Mouse (Mus musculus) hindbrain, embryonic 11.5 days (tissue): ENCODE data around the gene Map4k1. TPM values are rescaled to one million over a fixed set of nuclear protein-coding genes. Genes with fewer than 3 reads are reported as not detected.
"Not testable (repeated sequence)": the region's sequence is repeated elsewhere in the genome, so short reads cannot be mapped to it uniquely, and the experiment has no call there.

ENCODE experiments used
- ATAC-seq: fragments of 200-750 bp; cut with Nextera tagmentation; 2 replicates; pipeline ENCODE4 v1.8.0; 2017; ENCODE audit warnings: mild to moderate bottlenecking, moderate TSS enrichment, moderate library complexity; ENCODE audit not compliant: low FRiP score
- DNase-seq: peaks from one replicate; pipeline ENCODE4 v3.0.0-alpha.2; 2015; ENCODE audit warnings: low spot score
- H3K27ac ChIP-seq: fragments of 300-500 bp; sonication (generic); 2 replicates; pipeline ENCODE4 v1.5.1; 2014; ENCODE audit warnings: mild to moderate bottlenecking, low read depth, low read length
- H3K27me3 ChIP-seq: fragments of 300-500 bp; sonication (generic); 2 replicates; pipeline ENCODE4 v1.6.1; 2014; ENCODE audit warnings: mild to moderate bottlenecking, low read length, moderate library complexity, mixed read lengths; ENCODE audit not compliant: control insufficient read depth, insufficient read depth
- H3K36me3 ChIP-seq: fragments of 300-500 bp; sonication (generic); 2 replicates; pipeline ENCODE4 v1.6.1; 2014; ENCODE audit warnings: mild to moderate bottlenecking, low read length, moderate library complexity, mixed read lengths; ENCODE audit not compliant: control insufficient read depth, insufficient read depth
- H3K4me1 ChIP-seq: fragments of 300-500 bp; sonication (generic); replicated peaks from 2 replicates; pipeline ENCODE4 v1.6.1; 2014; ENCODE audit warnings: low read length, mixed read lengths; ENCODE audit not compliant: control insufficient read depth, insufficient read depth
- H3K4me2 ChIP-seq: fragments of 300-500 bp; sonication (generic); replicated peaks from 2 replicates; pipeline ENCODE4 v1.6.1; 2014; ENCODE audit warnings: mild to moderate bottlenecking, low read depth, low read length
- H3K4me3 ChIP-seq: fragments of 300-500 bp; sonication (generic); 2 replicates; pipeline ENCODE4 v1.5.1; 2014; ENCODE audit warnings: low read depth, low read length
- H3K9ac ChIP-seq: fragments of 300-500 bp; sonication (generic); 2 replicates; pipeline ENCODE4 v1.6.1; 2014; ENCODE audit warnings: low read depth, low read length
- H3K9me3 ChIP-seq: fragments of 300-500 bp; sonication (generic); 2 replicates; pipeline ENCODE4 v1.6.1; 2016; ENCODE audit warnings: low read length; ENCODE audit not compliant: control insufficient read depth
- WGBS: fragments of 180-500 bp; shearing (Covaris S2); extraction: QIAGEN DNeasy Blood & Tissue Kit; methylation state at CpG from one replicate; pipeline ENCODE4 v1.1.7; 2014; 5-methylcytosine and 5-hydroxymethylcytosine counted together
- polyA plus RNA-seq: library from polyadenylated mRNA; unstranded; fragments of >200 nt; fragmentation: Nextera tagmentation; extraction: Ambion mirVana; gene quantifications from 2 replicates; pipeline ENCODE4 v1.2.1, GENCODE M21; 2014

The Map4k1 gene
- polyA plus RNA-seq, 1 experiment from 2014 or later = 5.0 TPM

DNA sequence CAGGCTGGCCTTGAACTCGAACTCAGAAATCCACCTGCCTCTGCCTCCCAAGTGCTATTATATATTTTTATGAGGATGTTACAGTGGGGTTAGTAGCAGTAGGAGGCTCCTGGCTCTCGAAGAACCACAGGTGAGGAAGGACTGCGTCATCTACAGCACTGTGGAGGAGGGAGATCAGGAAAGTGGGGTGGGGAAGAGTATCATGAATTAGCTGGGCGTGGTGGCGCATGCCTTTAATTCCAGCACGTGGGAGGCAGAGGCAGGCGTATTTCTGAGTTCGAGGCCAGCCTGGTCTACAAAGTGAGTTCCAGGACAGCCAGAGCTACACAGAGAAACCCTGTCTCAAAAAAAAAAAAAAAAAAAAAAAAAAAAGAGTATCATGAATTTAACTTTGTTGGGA lies 13.7 kb upstream of the Map4k1 start:
- H3K4me3 ChIP-seq, H3K27me3 ChIP-seq, H3K27ac ChIP-seq, ATAC-seq, H3K36me3 ChIP-seq, H3K4me2 ChIP-seq, H3K9me3 ChIP-seq, H3K4me1 ChIP-seq, H3K9ac ChIP-seq, DNase-seq: not testable (repeated sequence)
- WGBS = 93% methylated on average over 8 of the region's 8 CpGs

DNA sequence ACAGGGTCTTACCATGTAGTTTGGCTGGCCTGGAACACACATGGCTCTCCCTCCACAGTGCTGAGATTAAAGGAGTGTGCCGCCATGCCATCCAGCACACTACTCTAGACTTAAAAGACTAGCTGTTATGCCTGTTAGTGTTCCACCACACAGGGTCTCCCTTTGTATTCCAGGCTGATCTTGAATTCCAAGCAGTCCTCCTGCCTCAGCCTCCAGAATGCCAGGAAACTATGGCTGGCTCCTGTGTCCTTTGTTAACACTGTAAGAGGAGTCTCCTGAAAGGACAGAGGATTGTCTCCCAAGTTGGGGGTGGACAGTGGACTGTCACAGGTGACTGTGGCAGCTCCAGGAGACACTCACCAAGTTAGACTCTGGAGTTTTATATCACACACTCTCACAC lies 12.6 kb upstream of the Map4k1 start:
- no peak for DNase-seq
- H3K4me1 ChIP-seq = no peaks in the 10 kb centered on the region
- ATAC-seq = no peak
- WGBS = 93% methylated on average over 1 of the region's 1 CpGs
- H3K4me3 ChIP-seq = no peak overlapping the region
- H3K9ac ChIP-seq = no peak overlapping the region
- no peak overlapping the region for H3K27ac ChIP-seq
- H3K4me2 ChIP-seq = no peak overlapping the region
- H3K27me3 ChIP-seq = no peaks in the 10 kb centered on the region
- H3K36me3 ChIP-seq = peaks cover 6% of the 10 kb centered on the region; the same call in 1 of the 2 replicates
- H3K9me3 ChIP-seq = no peaks in the 10 kb centered on the region

DNA sequence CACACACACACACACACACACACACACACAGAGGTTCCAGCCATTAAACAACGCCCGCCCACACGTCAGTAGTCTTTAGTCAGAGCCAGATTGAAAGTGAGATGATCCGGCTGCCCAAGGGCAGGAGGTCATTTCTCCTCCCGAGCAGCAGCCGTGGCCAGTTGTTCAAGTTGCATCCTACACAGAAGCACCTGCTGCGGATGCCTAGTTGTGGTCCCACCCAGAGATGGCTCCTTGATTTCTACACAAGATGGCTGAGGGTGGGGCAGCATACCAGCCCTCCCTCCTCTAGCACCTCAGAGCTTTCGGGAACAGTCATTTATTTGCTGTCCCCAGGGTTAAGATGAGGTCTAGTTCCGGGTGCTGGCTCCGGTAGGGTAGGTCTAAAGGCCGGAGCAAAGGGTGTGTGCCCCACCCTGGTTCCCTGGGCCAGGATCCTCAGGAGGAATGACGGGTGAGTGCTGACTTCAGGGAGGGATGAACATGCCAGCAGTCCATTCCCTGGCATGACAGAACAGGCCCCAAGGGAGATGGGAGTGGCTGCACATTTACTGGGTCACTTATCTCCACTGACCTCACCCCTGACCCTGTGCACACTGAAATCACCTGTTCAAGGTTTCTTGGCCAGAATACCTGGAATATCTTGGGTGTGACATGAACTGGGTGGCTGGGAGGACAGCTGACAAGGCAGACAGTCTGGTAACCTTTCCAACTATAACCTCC lies 12.0 kb upstream of the Map4k1 start:
- Histone ChIP-seq H3K27me3 (no peaks in the 10 kb centered on the region), H3K4me2 (no peak overlapping the region), H3K4me3 (no peak overlapping the region), H3K27ac (no peak overlapping the region), H3K36me3 (peaks cover 9% of the 10 kb centered on the region; the same call in 1 of the 2 replicates), H3K4me1 (no peaks in the 10 kb centered on the region), H3K9me3 (no peaks in the 10 kb centered on the region), H3K9ac (no peak overlapping the region)
- DNase-seq (no peak), ATAC-seq (no peak)
- WGBS = 75% methylated on average over 12 of the region's 12 CpGs

DNA sequence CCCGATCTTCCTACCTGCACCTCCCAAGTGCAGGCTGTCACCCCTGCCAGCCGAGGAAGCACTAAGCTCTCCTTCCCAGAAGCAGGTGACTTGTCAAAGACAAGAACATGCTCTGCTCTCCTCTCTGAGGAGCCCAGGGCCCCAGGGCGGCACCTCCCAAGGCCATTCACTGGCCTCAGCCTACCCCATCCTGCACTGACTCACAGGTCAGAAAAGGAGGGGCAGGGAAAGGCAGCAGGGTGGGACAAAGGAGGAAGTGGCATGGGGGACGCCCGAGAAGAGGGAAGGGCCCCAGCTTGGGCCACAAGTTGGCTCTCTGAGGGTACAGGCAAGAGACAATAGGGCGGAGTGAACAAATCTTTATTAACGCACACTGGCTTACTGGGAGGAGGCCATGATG lies 10.8 kb upstream of the Map4k1 start:
- Histone ChIP-seq H3K4me1 (no peaks in the 10 kb centered on the region), H3K9me3 (no peaks in the 10 kb centered on the region), H3K27ac (no peak overlapping the region), H3K27me3 (no peaks in the 10 kb centered on the region), H3K4me2 (no peak overlapping the region), H3K9ac (no peak overlapping the region), H3K36me3 (peaks cover 10% of the 10 kb centered on the region; the same call in 1 of the 2 replicates), H3K4me3 (no peak overlapping the region)
- 87% methylated on average over 7 of the region's 7 CpGs for WGBS
- DNase-seq (no peak), ATAC-seq (no peak)

DNA sequence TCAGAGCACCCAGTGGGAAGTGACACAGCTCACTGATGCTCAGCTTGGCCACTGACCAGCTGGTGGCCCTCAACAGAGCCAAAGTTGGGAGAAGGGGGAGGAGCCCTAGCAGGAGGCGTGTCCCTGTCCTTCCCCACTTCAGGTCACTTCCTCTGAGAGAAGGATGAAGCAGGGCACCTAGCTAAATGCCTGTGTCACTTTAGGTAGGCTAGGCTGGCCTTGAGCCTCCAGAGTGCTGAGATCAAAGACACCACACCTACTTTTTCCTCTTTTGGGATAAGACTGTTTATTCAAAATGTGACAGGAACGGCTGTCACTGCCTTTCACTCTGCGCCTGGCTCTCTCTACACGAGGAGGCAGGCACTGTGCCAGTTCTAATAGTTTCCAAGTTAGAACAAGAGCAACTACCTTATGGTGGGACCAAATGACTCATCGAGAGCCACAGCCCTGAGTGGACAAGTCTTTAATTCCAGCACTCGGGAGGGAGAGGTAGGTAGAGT lies 10.0 kb upstream of the Map4k1 start:
- ATAC-seq = no peak
- Histone ChIP-seq H3K9me3 (no peaks in the 10 kb centered on the region), H3K36me3 (peaks cover 14% of the 10 kb centered on the region), H3K4me2 (no peak overlapping the region), H3K9ac (no peak overlapping the region), H3K4me1 (no peaks in the 10 kb centered on the region), H3K4me3 (no peak overlapping the region), H3K27me3 (no peaks in the 10 kb centered on the region), H3K27ac (no peak overlapping the region)
- DNase-seq = no peak
- whole genome bisulfite sequencing = 89% methylated on average over 6 of the region's 6 CpGs

DNA sequence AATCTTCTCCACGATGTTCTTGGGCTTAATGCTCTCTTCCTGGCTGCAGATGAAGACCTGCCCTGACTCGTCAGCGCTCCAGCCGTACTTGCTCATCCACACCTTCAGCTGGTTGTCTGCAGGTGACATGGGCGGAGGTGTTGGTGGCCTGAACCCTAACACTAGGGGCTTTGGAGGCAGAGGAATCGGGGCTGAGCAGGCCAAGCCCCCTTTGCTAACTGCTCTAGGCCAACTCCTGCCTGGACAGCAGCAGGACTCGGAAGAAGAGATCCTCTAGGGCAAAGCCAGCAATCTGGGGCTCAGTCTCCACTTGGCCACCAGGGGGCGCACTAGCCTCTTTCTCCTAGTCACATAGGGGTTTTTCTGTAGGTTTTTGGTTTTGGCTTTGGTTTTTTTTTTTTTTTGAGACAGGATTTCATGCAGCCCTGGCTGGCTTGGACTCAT lies 9.3 kb upstream of the Map4k1 start:
- Histone ChIP-seq H3K4me1 (no peaks in the 10 kb centered on the region), H3K4me2 (no peak overlapping the region), H3K9me3 (no peaks in the 10 kb centered on the region), H3K36me3 (peaks cover 19% of the 10 kb centered on the region), H3K27me3 (no peaks in the 10 kb centered on the region), H3K9ac (no peak overlapping the region), H3K27ac (no peak overlapping the region), H3K4me3 (no peak overlapping the region)
- DNase-seq (peak; percentile 87), ATAC-seq (no peak; the same call in 1 of the 2 replicates)
- 71% methylated on average over 8 of the region's 8 CpGs for WGBS

DNA sequence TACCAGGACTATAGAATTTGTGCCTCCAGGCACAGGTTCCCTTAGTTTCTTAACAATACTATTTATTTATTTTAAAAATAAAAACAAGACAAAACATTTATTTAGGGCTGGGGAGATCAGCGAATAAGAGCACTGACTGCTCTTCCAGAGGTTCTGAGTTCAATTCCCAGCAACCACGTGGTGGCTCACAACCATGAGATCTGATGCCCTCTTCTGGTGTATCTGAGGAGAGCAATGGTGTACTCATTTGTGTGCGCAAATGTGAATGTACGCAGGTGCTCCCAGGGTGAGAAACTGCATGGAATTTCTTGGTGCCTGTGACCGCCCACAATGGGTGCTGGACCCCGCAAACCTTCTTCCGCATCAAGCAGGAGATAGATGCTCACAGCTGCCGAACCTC lies 8.8 kb upstream of the Map4k1 start:
- peaks cover 22% of the 10 kb centered on the region for H3K36me3 ChIP-seq
- no peak overlapping the region for H3K4me3 ChIP-seq
- no peaks in the 10 kb centered on the region for H3K9me3 ChIP-seq
- H3K9ac ChIP-seq = no peak overlapping the region
- no peaks in the 10 kb centered on the region for H3K27me3 ChIP-seq
- ATAC-seq (no peak), DNase-seq (peak; percentile 27)
- no peak overlapping the region for H3K4me2 ChIP-seq
- no peaks in the 10 kb centered on the region for H3K4me1 ChIP-seq
- H3K27ac ChIP-seq = no peak overlapping the region
- WGBS = 85% methylated on average over 8 of the region's 8 CpGs

DNA sequence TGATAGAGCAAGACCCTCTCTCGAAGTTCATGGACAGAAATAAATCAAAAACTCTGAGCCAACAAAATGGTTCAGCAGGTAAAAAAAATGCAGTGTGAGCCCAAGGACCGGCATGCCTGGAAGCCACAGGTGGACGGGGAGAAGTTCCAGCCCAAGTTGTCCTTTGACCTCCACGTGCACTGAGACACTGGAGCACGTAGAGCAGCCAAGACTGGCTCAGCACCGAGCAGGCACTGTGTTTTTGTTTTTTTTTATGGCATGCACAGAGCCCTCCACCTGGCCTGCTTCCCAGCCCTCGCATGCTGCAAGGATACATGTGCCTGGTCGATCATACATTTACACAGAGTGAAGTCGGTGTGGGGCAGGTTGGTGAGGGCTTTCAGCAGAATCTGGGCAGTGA lies 4.3 kb upstream of the Map4k1 start:
- Histone ChIP-seq H3K9me3 (no peaks in the 10 kb centered on the region), H3K4me3 (no peak overlapping the region; the same call in 1 of the 2 replicates), H3K9ac (no peak overlapping the region), H3K36me3 (peaks cover 22% of the 10 kb centered on the region), H3K4me1 (peaks cover 2% of the 10 kb centered on the region; the same call in 1 of the 2 replicates), H3K4me2 (no peak overlapping the region), H3K27ac (no peak overlapping the region), H3K27me3 (no peaks in the 10 kb centered on the region)
- ATAC-seq (no peak), DNase-seq (no peak)
- WGBS = 93% methylated on average over 9 of the region's 9 CpGs
